Mouse (Mus musculus) ES-E14 (cell line): ENCODE data around the gene Gpr180.
"Not testable (repeated sequence)": the region's sequence is repeated elsewhere in the genome, so short reads cannot be mapped to it uniquely, and the experiment has no call there.

Experiments
- MAFK ChIP-seq: IDR thresholded peaks from 2 replicates; pipeline ENCODE4 v1.6.1; 2014; ENCODE audit warnings: mild to moderate bottlenecking, low read depth, low read length, inconsistent platforms; ENCODE audit not compliant: insufficient read depth
- ZNF384 ChIP-seq: IDR thresholded peaks from 2 replicates; pipeline ENCODE4 v1.6.1; 2012; ENCODE audit warnings: low read depth, low read length, inconsistent platforms

DNA sequence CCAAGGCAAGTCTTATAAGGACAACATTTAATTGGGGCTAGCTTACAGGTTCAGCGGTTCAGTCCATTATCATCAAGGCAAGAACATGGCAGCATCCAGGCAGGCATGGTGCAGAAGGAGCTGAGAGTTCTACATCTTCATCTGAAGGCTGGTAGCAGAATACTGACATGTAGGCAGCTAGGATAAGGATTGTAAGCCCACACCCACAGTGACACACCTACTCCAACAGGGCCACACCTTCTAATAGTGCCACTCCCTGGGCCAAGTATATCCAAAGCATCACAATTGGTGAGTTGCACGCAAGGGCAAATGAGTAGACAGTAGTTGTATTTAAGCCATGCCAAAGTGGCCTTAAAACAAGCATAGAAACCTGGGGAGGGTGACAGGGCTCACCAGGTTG, 29.5 kb upstream of the Gpr180 start:
- not testable (repeated sequence) for TF ChIP-seq MAFK, ZNF384
